Mouse (Mus musculus) cerebellum, adult 9-10 months (tissue): Measurements from ENCODE around the gene Slc35g1.
A peak's percentile ranks its signal among the peaks of the same experiment; 100 is the strongest.

ENCODE experiments used
- DNase-seq: peaks from one replicate; pipeline ENCODE4 v3.0.0; 2022

Slc35g1 gene

GRCm38 (mm10) chr19:38397004-38397403 is 1.2 kb downstream of the Slc35g1 start:
- DNase-seq = peak; percentile 12

- no peak for DNase-seq
Observed at GRCm38 (mm10) chr19:38398966-38399365, 3.2 kb downstream of the Slc35g1 start.

GRCm38 (mm10) chr19:38400851-38401250 is 5.1 kb downstream of the Slc35g1 start:
- DNase-seq = no peak

GRCm38 (mm10) chr19:38401416-38401815 is 5.6 kb downstream of the Slc35g1 start:
- DNase-seq = no peak

GRCm38 (mm10) chr19:38410357-38411056 is 14.7 kb downstream of the Slc35g1 start:
- no peak for DNase-seq

- DNase-seq = no peak
Observed at GRCm38 (mm10) chr19:38413861-38414260, 18.1 kb downstream of the Slc35g1 start.

GRCm38 (mm10) chr19:38418819-38419423 is 23.1 kb downstream of the Slc35g1 start:
- no peak for DNase-seq

- no peak for DNase-seq
Observed at GRCm38 (mm10) chr19:38420751-38421295, 25.0 kb downstream of the Slc35g1 start.

- no peak for DNase-seq
Observed at GRCm38 (mm10) chr19:38421436-38421835, 25.7 kb downstream of the Slc35g1 start.

GRCm38 (mm10) chr19:38422926-38423325 is 27.1 kb downstream of the Slc35g1 start:
- no peak for DNase-seq

GRCm38 (mm10) chr19:38423884-38424283 is 28.1 kb downstream of the Slc35g1 start:
- peak; percentile 7 for DNase-seq

- no peak for DNase-seq
Observed at GRCm38 (mm10) chr19:38424581-38424980, 28.8 kb downstream of the Slc35g1 start.

- DNase-seq = peak; percentile 28
Observed at GRCm38 (mm10) chr19:38429269-38429668, 33.5 kb downstream of the Slc35g1 start.

- DNase-seq = no peak
Observed at GRCm38 (mm10) chr19:38430475-38430874, 34.7 kb downstream of the Slc35g1 start.

- no peak for DNase-seq
Observed at GRCm38 (mm10) chr19:38431326-38431725, 35.5 kb downstream of the Slc35g1 start.

- no peak for DNase-seq
Observed at GRCm38 (mm10) chr19:38432021-38432420, 36.2 kb downstream of the Slc35g1 start.

- no peak for DNase-seq
Observed at GRCm38 (mm10) chr19:38433381-38433780, 37.6 kb downstream of the Slc35g1 start.

- DNase-seq = no peak
Observed at GRCm38 (mm10) chr19:38435221-38435620, 39.4 kb downstream of the Slc35g1 start.

GRCm38 (mm10) chr19:38441860-38442259 is 46.1 kb downstream of the Slc35g1 start:
- DNase-seq = no peak

- DNase-seq = no peak
Observed at GRCm38 (mm10) chr19:38445758-38446157, 50.0 kb downstream of the Slc35g1 start.
